Mouse (Mus musculus) hindbrain, postnatal 0 days (tissue): ENCODE data around the gene Tmem37. TPM values are rescaled to one million over a fixed set of nuclear protein-coding genes. Genes with fewer than 3 reads are reported as not detected.

Experiments used
- ATAC-seq: fragments of 200-750 bp; cut with Nextera tagmentation; 2 replicates; pipeline ENCODE4 v1.8.0; 2017; ENCODE audit warnings: mild to moderate bottlenecking, moderate TSS enrichment, moderate library complexity
- DNase-seq: peaks from one replicate; pipeline ENCODE4 v3.0.0-alpha.2; 2015; ENCODE audit warnings: low spot score
- H3K27ac ChIP-seq: fragments of 300-500 bp; sonication (generic); 2 replicates; pipeline ENCODE4 v1.5.1; 2014; ENCODE audit warnings: mild to moderate bottlenecking
- H3K27me3 ChIP-seq: fragments of 300-500 bp; sonication (generic); 2 replicates; pipeline ENCODE4 v1.6.1; 2014; ENCODE audit warnings: low read length, mixed read lengths; ENCODE audit not compliant: insufficient read depth
- H3K36me3 ChIP-seq: fragments of 300-500 bp; sonication (generic); 2 replicates; pipeline ENCODE4 v1.6.1; 2014; ENCODE audit warnings: low read length, mixed read lengths; ENCODE audit not compliant: insufficient read depth
- H3K4me1 ChIP-seq: fragments of 300-500 bp; sonication (generic); 2 replicates; pipeline ENCODE4 v1.6.1; 2014; ENCODE audit warnings: antibody characterized with exemption, low read length, mixed read lengths; ENCODE audit not compliant: insufficient read depth
- H3K4me2 ChIP-seq: fragments of 300-500 bp; sonication (generic); 2 replicates; pipeline ENCODE4 v1.6.1; 2014; ENCODE audit warnings: low read depth, mild to moderate bottlenecking, low read length, moderate library complexity, mixed read lengths
- H3K4me3 ChIP-seq: fragments of 300-500 bp; sonication (generic); 2 replicates; pipeline ENCODE4 v1.5.1; 2014; ENCODE audit warnings: low read length
- H3K9ac ChIP-seq: fragments of 300-500 bp; sonication (generic); replicated peaks from 2 replicates; pipeline ENCODE4 v1.6.1; 2014; ENCODE audit warnings: mild to moderate bottlenecking, low read length, moderate library complexity, mixed read lengths
- H3K9me3 ChIP-seq: fragments of 300-500 bp; sonication (generic); 2 replicates; pipeline ENCODE4 v1.6.1; 2016; ENCODE audit warnings: low read length, mixed read lengths
- CTCF ChIP-seq: IDR thresholded peaks from 2 replicates; pipeline ENCODE4 v1.5.1; 2016; ENCODE audit warnings: antibody characterized with exemption, control low read depth, low read depth
- WGBS: fragments of 180-500 bp; shearing (Covaris S2); extraction: QIAGEN DNeasy Blood & Tissue Kit; methylation state at CpG from one replicate; pipeline ENCODE4 v1.1.7; 2014; 5-methylcytosine and 5-hydroxymethylcytosine counted together
- polyA plus RNA-seq: library from polyadenylated mRNA; unstranded; fragments of >200 nt; fragmentation: Nextera tagmentation; extraction: Ambion mirVana; gene quantifications from 2 replicates; pipeline ENCODE4 v1.2.1, GENCODE M21; 2015
- total RNA-seq: library from RNA; depleted of rRNA; stranded (reverse); fragments of >200 nt; gene quantifications from 2 replicates; pipeline ENCODE4 v1.2.3, GENCODE M21; 2014

The Tmem37 gene
- total and polyA plus RNA-seq, 2 experiments from 2014 or later = 2.9 to 9.1 TPM

DNA sequence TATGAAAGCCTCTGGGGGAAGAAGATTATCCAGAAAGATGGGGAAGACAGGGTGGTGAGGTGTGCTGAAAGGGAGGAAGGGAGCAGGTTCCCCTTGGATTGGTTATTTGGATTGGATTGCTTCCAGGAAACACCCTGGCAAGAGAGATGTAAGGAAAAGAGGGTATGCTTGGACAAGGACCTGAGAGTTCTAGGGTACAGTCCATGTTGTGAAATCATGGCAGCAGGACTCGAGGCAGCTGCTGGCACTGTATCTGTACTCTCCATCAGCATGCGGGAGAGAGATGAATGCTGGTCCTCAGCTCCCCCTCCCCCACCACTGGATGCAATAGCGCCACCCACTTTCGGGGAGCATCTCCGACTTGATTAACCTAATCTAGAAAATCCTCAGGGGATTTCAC, 13.2 kb downstream of the Tmem37 start:
- H3K36me3 ChIP-seq = no peaks in the 10 kb centered on the region
- H3K4me2 ChIP-seq = no peak overlapping the region
- H3K27ac ChIP-seq = no peak overlapping the region
- ATAC-seq (no peak), DNase-seq (no peak)
- H3K9me3 ChIP-seq = no peaks in the 10 kb centered on the region
- no peaks in the 10 kb centered on the region for H3K27me3 ChIP-seq
- no peak for TF ChIP-seq CTCF
- H3K4me3 ChIP-seq = no peak overlapping the region
- 81% methylated on average over 5 of the region's 5 CpGs for whole genome bisulfite sequencing
- H3K9ac ChIP-seq = no peak overlapping the region
- no peaks in the 10 kb centered on the region for H3K4me1 ChIP-seq

DNA sequence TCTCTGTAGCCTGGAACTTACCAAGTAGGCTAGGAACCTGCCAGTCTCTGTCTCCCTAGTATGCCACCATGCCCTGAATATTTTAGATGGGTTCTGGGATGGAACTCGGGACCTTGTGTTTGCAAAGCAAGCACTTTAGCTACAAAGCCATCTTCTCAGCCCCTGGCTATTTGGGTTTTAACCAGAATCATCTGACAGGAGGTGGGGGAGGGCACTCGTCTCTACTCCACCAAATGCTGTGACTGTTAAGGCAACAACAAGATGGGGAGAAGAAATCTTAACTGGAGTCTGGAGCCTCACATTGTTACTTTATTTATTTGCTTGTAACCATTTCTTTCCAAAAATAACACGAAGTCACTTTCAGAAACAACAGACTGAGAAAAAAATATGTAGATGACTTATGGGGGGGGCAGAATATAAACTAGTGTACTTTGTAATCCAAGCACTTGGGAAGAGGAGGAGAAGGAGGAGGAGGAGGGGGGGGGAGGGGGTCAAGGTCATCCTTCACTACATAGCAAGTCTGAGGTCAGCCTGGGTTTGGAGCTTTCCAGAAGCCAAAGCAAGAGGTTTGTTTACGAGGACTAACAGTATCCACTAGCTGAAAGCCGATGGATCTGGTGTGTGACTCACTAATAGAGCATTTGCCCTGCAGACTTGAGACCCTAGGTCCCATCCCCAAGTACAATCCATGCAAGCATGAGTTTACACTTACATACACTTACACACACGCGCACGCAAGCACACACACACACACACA, 16.0 kb downstream of the Tmem37 start:
- DNase-seq (no peak), ATAC-seq (no peak)
- H3K4me2 ChIP-seq = no peak overlapping the region
- H3K9me3 ChIP-seq = no peaks in the 10 kb centered on the region
- no peaks in the 10 kb centered on the region for H3K36me3 ChIP-seq
- H3K27ac ChIP-seq = no peak overlapping the region
- H3K27me3 ChIP-seq = no peaks in the 10 kb centered on the region
- no peak for TF ChIP-seq CTCF
- WGBS = 80% methylated on average over 8 of the region's 8 CpGs
- H3K4me3 ChIP-seq = no peak overlapping the region
- H3K9ac ChIP-seq = no peak overlapping the region
- no peaks in the 10 kb centered on the region for H3K4me1 ChIP-seq

DNA sequence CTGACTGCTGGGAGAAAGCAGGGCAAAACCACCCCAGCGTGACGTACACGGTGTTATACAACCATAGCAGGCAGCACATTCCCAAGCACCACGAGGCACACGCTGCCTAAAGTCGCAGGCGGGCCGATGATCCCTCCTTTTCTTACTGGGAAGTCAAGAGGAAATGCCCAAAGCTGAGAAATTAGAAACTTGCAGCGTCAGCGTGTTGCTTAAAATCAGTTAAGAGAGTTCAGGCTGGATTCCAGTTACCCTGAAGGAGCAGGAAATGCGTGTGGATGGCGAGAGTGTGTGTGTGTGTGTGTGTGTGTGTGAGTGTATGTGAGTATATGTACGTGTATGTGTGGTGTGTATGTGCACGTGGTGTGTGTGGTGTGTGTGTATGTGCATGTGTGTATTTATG, 16.8 kb downstream of the Tmem37 start:
- Histone ChIP-seq H3K4me1 (no peaks in the 10 kb centered on the region), H3K36me3 (no peaks in the 10 kb centered on the region), H3K4me2 (no peak overlapping the region), H3K9ac (no peak overlapping the region), H3K4me3 (no peak overlapping the region), H3K9me3 (no peaks in the 10 kb centered on the region), H3K27me3 (no peaks in the 10 kb centered on the region), H3K27ac (no peak overlapping the region)
- DNase-seq (no peak), ATAC-seq (no peak)
- 67% methylated on average over 14 of the region's 14 CpGs for WGBS
- TF ChIP-seq CTCF = no peak

DNA sequence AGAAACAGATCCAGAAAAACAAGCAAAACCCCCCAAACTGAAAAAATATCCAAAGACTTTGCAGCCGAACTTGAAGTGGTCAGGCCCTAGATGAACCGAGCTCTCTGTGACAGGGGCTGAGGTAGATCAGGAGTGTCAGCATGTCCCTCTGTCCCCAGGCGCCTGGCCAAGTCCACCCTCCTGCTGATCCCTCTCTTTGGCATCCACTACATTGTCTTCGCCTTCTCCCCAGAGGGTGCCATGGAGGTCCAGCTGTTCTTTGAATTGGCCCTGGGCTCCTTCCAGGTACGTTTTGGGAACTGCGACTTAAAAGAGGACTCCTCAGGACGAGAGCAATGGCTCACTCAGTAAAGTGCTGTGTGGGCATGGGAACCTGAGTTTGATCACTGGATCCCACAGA, 17.6 kb downstream of the Tmem37 start:
- no peaks in the 10 kb centered on the region for H3K9me3 ChIP-seq
- no peak overlapping the region for H3K9ac ChIP-seq
- TF ChIP-seq CTCF = no peak
- H3K4me2 ChIP-seq = no peak overlapping the region
- WGBS = 43% methylated on average over 7 of the region's 7 CpGs
- no peaks in the 10 kb centered on the region for H3K36me3 ChIP-seq
- DNase-seq (no peak), ATAC-seq (no peak)
- H3K27ac ChIP-seq = no peak overlapping the region
- no peaks in the 10 kb centered on the region for H3K4me1 ChIP-seq
- no peak overlapping the region for H3K4me3 ChIP-seq
- no peaks in the 10 kb centered on the region for H3K27me3 ChIP-seq

DNA sequence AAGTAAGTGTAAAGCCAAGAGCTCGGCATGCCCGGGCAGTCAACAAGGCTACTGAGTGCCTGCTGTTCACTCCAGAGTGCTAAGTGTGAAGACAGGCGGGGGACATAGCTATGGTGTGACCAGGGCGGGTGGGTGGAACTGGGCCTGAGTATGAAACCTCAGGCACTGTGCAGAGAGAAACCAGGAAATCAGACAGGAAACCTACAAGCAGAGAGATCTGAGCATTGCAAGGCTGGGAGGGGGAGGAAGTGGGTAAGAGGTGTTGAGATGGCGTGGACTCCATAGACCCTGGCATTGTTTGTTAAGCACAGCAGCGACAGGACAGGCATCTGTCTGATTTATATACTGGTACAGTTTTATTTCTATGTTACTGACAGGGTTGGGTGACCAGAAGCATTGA, 18.4 kb downstream of the Tmem37 start:
- H3K4me2 ChIP-seq = no peak overlapping the region
- H3K36me3 ChIP-seq = no peaks in the 10 kb centered on the region
- no peak for DNase-seq
- H3K27ac ChIP-seq = no peak overlapping the region
- no peak overlapping the region for H3K9ac ChIP-seq
- no peak for ATAC-seq
- no peaks in the 10 kb centered on the region for H3K4me1 ChIP-seq
- WGBS = 84% methylated on average over 6 of the region's 6 CpGs
- H3K9me3 ChIP-seq = no peaks in the 10 kb centered on the region
- H3K4me3 ChIP-seq = no peak overlapping the region
- no peak for TF ChIP-seq CTCF
- no peaks in the 10 kb centered on the region for H3K27me3 ChIP-seq

DNA sequence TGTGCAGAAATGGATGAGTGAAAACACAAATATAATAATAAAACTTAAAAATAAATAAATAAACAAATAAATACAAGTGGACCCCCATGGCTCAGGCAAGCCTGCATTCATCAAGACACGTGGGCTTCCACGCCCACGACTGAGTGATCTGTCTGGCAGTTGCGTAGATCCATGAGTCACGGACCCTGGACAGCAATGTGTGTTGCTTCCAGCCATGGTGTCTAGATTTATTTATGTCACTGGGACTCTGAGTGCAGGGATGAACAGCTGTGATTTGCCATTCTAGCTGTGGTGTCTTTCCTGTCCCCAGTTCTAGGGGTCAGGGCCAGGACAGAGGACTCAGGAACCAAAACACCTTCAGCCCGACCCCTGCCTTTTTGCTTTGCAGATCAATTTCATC, 18.9 kb downstream of the Tmem37 start:
- H3K36me3 ChIP-seq = no peaks in the 10 kb centered on the region

DNA sequence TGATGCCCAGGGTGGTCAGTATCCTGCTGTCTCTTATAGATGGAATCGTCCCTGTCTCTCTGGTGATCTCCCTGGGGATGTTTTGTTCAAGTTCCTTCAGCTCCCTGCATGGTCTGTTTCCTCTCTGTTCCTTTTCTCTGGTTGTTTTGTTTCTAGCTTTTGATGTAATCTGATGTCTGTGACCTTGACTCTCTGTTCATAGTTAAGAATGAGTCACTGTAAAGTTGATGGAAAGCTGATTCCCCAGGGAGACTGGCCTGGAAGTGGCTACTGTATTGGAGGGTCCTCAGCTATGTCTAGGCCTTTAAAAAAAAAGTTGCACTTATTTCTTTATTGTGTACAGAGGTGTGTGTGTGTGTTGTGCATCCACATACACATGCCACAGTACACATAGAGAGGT, 22.8 kb downstream of the Tmem37 start:
- no peak overlapping the region for H3K4me3 ChIP-seq
- no peaks in the 10 kb centered on the region for H3K9me3 ChIP-seq
- no peaks in the 10 kb centered on the region for H3K27me3 ChIP-seq
- H3K36me3 ChIP-seq = no peaks in the 10 kb centered on the region
- H3K9ac ChIP-seq = no peak overlapping the region
- ATAC-seq (no peak), DNase-seq (no peak)
- no peak overlapping the region for H3K4me2 ChIP-seq
- no peak for TF ChIP-seq CTCF
- WGBS = 19% methylated on average over 1 of the region's 1 CpGs
- no peaks in the 10 kb centered on the region for H3K4me1 ChIP-seq
- no peak overlapping the region for H3K27ac ChIP-seq

More for the DNA sequence above, 18.9 kb downstream of the Tmem37 start:
- Histone ChIP-seq H3K4me2 (no peak overlapping the region), H3K9me3 (no peaks in the 10 kb centered on the region), H3K4me1 (no peaks in the 10 kb centered on the region), H3K27ac (no peak overlapping the region), H3K27me3 (no peaks in the 10 kb centered on the region), H3K4me3 (no peak overlapping the region), H3K9ac (no peak overlapping the region)
- 88% methylated on average over 6 of the region's 6 CpGs for WGBS
- TF ChIP-seq CTCF = no peak
- DNase-seq = no peak
- ATAC-seq = no peak
